Mouse (Mus musculus) heart, postnatal 0 days (tissue): ENCODE measurements around the gene Cnga1.

ENCODE experiments used
- CTCF ChIP-seq: IDR thresholded peaks from 2 replicates; pipeline ENCODE4 v1.5.1; 2016; ENCODE audit warnings: antibody characterized with exemption, control low read depth, low read depth
- EP300 ChIP-seq: IDR thresholded peaks from 2 replicates; pipeline ENCODE4 v1.6.1; 2016; ENCODE audit warnings: antibody characterized with exemption, low read depth

- TF ChIP-seq EP300 (no peak), CTCF (no peak)
Observed at GRCm38 (mm10) chr5:72656270-72656791, 12.3 kb upstream of the Cnga1 start.
